Mouse (Mus musculus) heart, embryonic 16.5 days (tissue): ENCODE measurements around the gene 2310002L09Rik. TPM values are rescaled to one million over a fixed set of nuclear protein-coding genes. Genes with fewer than 3 reads are reported as not detected.
"Not testable (repeated sequence)": the region's sequence is repeated elsewhere in the genome, so short reads cannot be mapped to it uniquely, and the experiment has no call there.

ENCODE experiments used
- ATAC-seq: fragments of 200-750 bp; cut with Nextera tagmentation; replicated peaks from 2 replicates; pipeline ENCODE4 v1.8.0; 2017; ENCODE audit warnings: moderate number of reproducible peaks; ENCODE audit not compliant: insufficient read depth, low FRiP score; ENCODE audit errors: extremely low read depth
- H3K27ac ChIP-seq: fragments of 300-500 bp; sonication (generic); 2 replicates; pipeline ENCODE4 v1.5.1; 2014; ENCODE audit warnings: mild to moderate bottlenecking, low read length, control low read depth, moderate library complexity
- H3K27me3 ChIP-seq: fragments of 300-500 bp; sonication (generic); 2 replicates; pipeline ENCODE4 v1.6.1; 2014; ENCODE audit warnings: low read length, mixed read lengths; ENCODE audit not compliant: control insufficient read depth, insufficient read depth
- H3K36me3 ChIP-seq: fragments of 300-500 bp; sonication (generic); 2 replicates; pipeline ENCODE4 v1.6.1; 2014; ENCODE audit not compliant: control insufficient read depth, insufficient read depth
- H3K4me1 ChIP-seq: fragments of 300-500 bp; sonication (generic); 2 replicates; pipeline ENCODE4 v1.6.1; 2014; ENCODE audit warnings: low read length, mixed read lengths; ENCODE audit not compliant: control insufficient read depth, insufficient read depth
- H3K4me2 ChIP-seq: fragments of 300-500 bp; sonication (generic); 2 replicates; pipeline ENCODE4 v1.6.1; 2014; ENCODE audit warnings: low read depth, mild to moderate bottlenecking, control low read depth, low read length
- H3K4me3 ChIP-seq: fragments of 300-500 bp; sonication (generic); 2 replicates; pipeline ENCODE4 v1.5.1; 2014; ENCODE audit warnings: mild to moderate bottlenecking, control low read depth, low read length
- H3K9ac ChIP-seq: fragments of 300-500 bp; sonication (generic); 2 replicates; pipeline ENCODE4 v1.6.1; 2014; ENCODE audit warnings: low read length, control low read depth
- H3K9me3 ChIP-seq: fragments of 300-500 bp; sonication (generic); replicated peaks from 2 replicates; pipeline ENCODE4 v1.6.1; 2016; ENCODE audit warnings: low read length; ENCODE audit not compliant: control insufficient read depth
- WGBS: fragments of 180-500 bp; shearing (Covaris S2); extraction: QIAGEN DNeasy Blood & Tissue Kit; methylation state at CpG from one replicate; pipeline ENCODE4 v1.1.7; 2014; 5-methylcytosine and 5-hydroxymethylcytosine counted together
- polyA plus RNA-seq: library from polyadenylated mRNA; unstranded; fragments of >200 nt; fragmentation: Nextera tagmentation; extraction: Ambion mirVana; gene quantifications from 2 replicates; pipeline ENCODE4 v1.2.1, GENCODE M21; 2015

Gene 2310002L09Rik
- polyA plus RNA-seq = 1.7 and 2.4 TPM in 2 replicates

GRCm38 (mm10) chr4:73950375-73950896 is at the start of gene 2310002L09Rik:
Gene 2310002L09Rik (minus strand): TSS chr4:73950846.
- no peak within 1 kb of the TSS for H3K4me3 ChIP-seq
- no peaks in the 10 kb centered on the region for H3K36me3 ChIP-seq
- no peak within 1 kb of the TSS for H3K4me2 ChIP-seq
- no peaks in the 10 kb centered on the region for H3K27me3 ChIP-seq
- H3K27ac ChIP-seq = no peak within 1 kb of the TSS
- 70% methylated on average over 8 of the region's 8 CpGs for WGBS
- no peak for ATAC-seq
- H3K4me1 ChIP-seq = no peaks in the 10 kb centered on the region
- no peaks in the 10 kb centered on the region for H3K9me3 ChIP-seq
- no peak within 1 kb of the TSS for H3K9ac ChIP-seq

DNA sequence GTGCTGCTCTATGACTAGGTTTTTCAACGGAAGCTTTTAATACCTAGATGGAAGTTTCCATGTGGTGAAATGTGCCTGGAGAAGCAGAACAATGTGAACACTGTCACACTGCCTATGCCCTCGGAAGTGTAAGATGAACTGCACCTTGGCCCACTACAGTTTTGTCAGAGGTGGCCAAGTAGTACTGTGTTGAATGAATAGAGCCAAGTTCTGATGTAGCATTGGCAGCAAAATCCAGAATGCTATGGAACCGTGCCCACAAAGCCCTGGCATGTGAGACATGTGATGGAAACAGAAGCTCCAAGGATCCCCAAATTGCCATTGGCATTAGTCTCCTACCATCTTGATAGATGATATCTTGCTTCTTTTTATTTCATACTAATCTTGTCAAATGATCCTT is 29.8 kb upstream of the 2310002L09Rik start:
- H3K27me3 ChIP-seq = no peaks in the 10 kb centered on the region
- H3K27ac ChIP-seq = no peak overlapping the region
- 70% methylated on average over 3 of the region's 3 CpGs for WGBS
- H3K9me3 ChIP-seq = no peaks in the 10 kb centered on the region
- H3K36me3 ChIP-seq = no peaks in the 10 kb centered on the region
- no peak overlapping the region for H3K4me3 ChIP-seq
- no peak overlapping the region for H3K4me2 ChIP-seq
- no peak for ATAC-seq
- H3K9ac ChIP-seq = no peak overlapping the region
- no peaks in the 10 kb centered on the region for H3K4me1 ChIP-seq

GRCm38 (mm10) chr4:73920660-73921059 is 30.0 kb downstream of the 2310002L09Rik start, which contains the start of gene Gm11756:
Gene Gm11756 (minus strand): TSS chr4:73920760.
- not testable (repeated sequence) for H3K4me2 ChIP-seq, ATAC-seq, H3K27me3 ChIP-seq, H3K27ac ChIP-seq, H3K4me3 ChIP-seq, H3K9ac ChIP-seq, H3K4me1 ChIP-seq, H3K9me3 ChIP-seq, H3K36me3 ChIP-seq
- 75% methylated on average over 6 of the region's 6 CpGs for WGBS

DNA sequence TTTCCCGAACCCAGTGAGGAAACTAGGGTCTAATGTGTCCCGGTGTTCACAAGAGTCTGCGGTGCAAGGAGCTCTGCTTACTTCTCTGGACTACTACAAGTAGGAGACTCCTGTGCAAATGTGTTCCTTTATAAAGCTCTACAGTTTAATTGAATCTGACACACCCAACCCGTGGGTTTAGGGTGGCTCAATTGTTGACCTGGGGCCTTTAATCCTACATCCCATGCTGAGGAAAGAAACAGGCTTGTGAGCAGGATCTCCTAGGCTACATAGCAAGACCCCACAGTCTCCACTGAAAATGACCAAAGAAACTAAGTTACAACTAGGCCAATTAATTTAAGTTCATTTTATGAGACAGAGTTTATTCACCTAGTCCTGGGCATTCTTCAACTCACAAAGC is 44.8 kb downstream of the 2310002L09Rik start, which contains the start of gene Gm13871:
Gene Gm13871, minus strand, starts transcription at position 101 of the 400 bp plus-strand sequence.
- H3K9me3 ChIP-seq, H3K9ac ChIP-seq, H3K4me2 ChIP-seq, ATAC-seq, H3K4me3 ChIP-seq, H3K27me3 ChIP-seq, H3K27ac ChIP-seq, H3K36me3 ChIP-seq, H3K4me1 ChIP-seq: not testable (repeated sequence)
- WGBS = no CpG with 5 or more reads among the region's 4 CpGs

GRCm38 (mm10) chr4:73891012-73891411 is 59.6 kb downstream of the 2310002L09Rik start, which contains the start of gene Gm11757:
Gene Gm11757 (minus strand): TSS chr4:73891112.
- H3K9ac ChIP-seq, H3K9me3 ChIP-seq, H3K4me1 ChIP-seq, H3K4me2 ChIP-seq, H3K4me3 ChIP-seq, ATAC-seq, H3K27ac ChIP-seq, H3K36me3 ChIP-seq, H3K27me3 ChIP-seq: not testable (repeated sequence)
- no CpG with 5 or more reads among the region's 4 CpGs for WGBS

Other genes with a start within 250 kb of the 2310002L09Rik start
- gene Rasef, start 159.9 kb downstream of the 2310002L09Rik start, polyA plus RNA-seq = 0.81 and 0.86 TPM in 2 replicates
- not detected in 2 replicates for gene Gm11758, start 74.6 kb downstream of the 2310002L09Rik start, polyA plus RNA-seq
- not detected in 2 replicates for gene Gm11757, start 59.7 kb downstream of the 2310002L09Rik start, polyA plus RNA-seq
- not detected in 2 replicates for gene Gm13871, start 44.9 kb downstream of the 2310002L09Rik start, polyA plus RNA-seq
- gene Gm11756, start 30.1 kb downstream of the 2310002L09Rik start, polyA plus RNA-seq = not detected in 2 replicates
- 0.25 and 0.32 TPM in 2 replicates for gene Frmd3, start 62.6 kb upstream of the 2310002L09Rik start, polyA plus RNA-seq